Mouse (Mus musculus): ENCODE measurements around the gene Bcor.

- no peak for TF ChIP-seq TCF3 (IDR thresholded peaks at IDR 0.05; ENCODE audit: insufficient read length, low read depth)
- no peak for TF ChIP-seq POLR2A (IDR thresholded peaks at IDR 0.05; ENCODE audit: insufficient read length, low read depth)
- no peak for TF ChIP-seq POLR2AphosphoS2 (IDR thresholded peaks at IDR 0.05; ENCODE audit: insufficient read length, low read depth)
Observed at GRCm38 (mm10) chrX:12010660-12011059, 149.5 kb downstream of the Bcor start.

Data from myocyte (in vitro differentiated cells).